Mouse (Mus musculus) hindbrain, embryonic 13.5 days (tissue): Measurements from ENCODE around the gene Otof. TPM values are rescaled to one million over a fixed set of nuclear protein-coding genes. Genes with fewer than 3 reads are reported as not detected.

ENCODE experiments used
- ATAC-seq: fragments of 200-750 bp; cut with Nextera tagmentation; 2 replicates; pipeline ENCODE4 v1.8.0; 2017; ENCODE audit warnings: moderate TSS enrichment; ENCODE audit not compliant: low FRiP score
- H3K27ac ChIP-seq: fragments of 300-500 bp; sonication (generic); 2 replicates; pipeline ENCODE4 v1.5.1; 2015; ENCODE audit warnings: inconsistent platforms, mild to moderate bottlenecking, moderate library complexity
- H3K27me3 ChIP-seq: fragments of 300-500 bp; sonication (generic); 2 replicates; pipeline ENCODE4 v1.6.1; 2015; ENCODE audit warnings: mild to moderate bottlenecking, inconsistent platforms
- H3K36me3 ChIP-seq: fragments of 300-500 bp; sonication (generic); 2 replicates; pipeline ENCODE4 v1.6.1; 2015; ENCODE audit warnings: mild to moderate bottlenecking, inconsistent platforms
- H3K4me1 ChIP-seq: fragments of 300-500 bp; sonication (generic); replicated peaks from 2 replicates; pipeline ENCODE4 v1.6.1; 2015; ENCODE audit warnings: inconsistent platforms
- H3K4me2 ChIP-seq: fragments of 300-500 bp; sonication (generic); 2 replicates; pipeline ENCODE4 v1.6.1; 2015; ENCODE audit warnings: inconsistent platforms, mild to moderate bottlenecking, moderate library complexity
- H3K4me3 ChIP-seq: fragments of 300-500 bp; sonication (generic); 2 replicates; pipeline ENCODE4 v1.5.1; 2015; ENCODE audit warnings: mild to moderate bottlenecking, inconsistent platforms
- H3K9ac ChIP-seq: fragments of 300-500 bp; sonication (generic); 2 replicates; pipeline ENCODE4 v1.6.1; 2015; ENCODE audit warnings: mild to moderate bottlenecking, inconsistent platforms
- H3K9me3 ChIP-seq: fragments of 300-500 bp; sonication (generic); 2 replicates; pipeline ENCODE4 v1.6.1; 2016; ENCODE audit warnings: inconsistent platforms
- WGBS: fragments of 180-500 bp; shearing (Covaris S2); methylation state at CpG from one replicate; pipeline ENCODE4 v1.1.7; 2015; 5-methylcytosine and 5-hydroxymethylcytosine counted together
- polyA plus RNA-seq: library from polyadenylated mRNA; unstranded; fragments of >200 nt; fragmentation: Nextera tagmentation; extraction: Ambion mirVana; gene quantifications from 2 replicates; pipeline ENCODE4 v1.2.1, GENCODE M21; 2015

The Otof gene
- polyA plus RNA-seq, 1 experiment from 2014 or later, result 2.2 TPM

DNA sequence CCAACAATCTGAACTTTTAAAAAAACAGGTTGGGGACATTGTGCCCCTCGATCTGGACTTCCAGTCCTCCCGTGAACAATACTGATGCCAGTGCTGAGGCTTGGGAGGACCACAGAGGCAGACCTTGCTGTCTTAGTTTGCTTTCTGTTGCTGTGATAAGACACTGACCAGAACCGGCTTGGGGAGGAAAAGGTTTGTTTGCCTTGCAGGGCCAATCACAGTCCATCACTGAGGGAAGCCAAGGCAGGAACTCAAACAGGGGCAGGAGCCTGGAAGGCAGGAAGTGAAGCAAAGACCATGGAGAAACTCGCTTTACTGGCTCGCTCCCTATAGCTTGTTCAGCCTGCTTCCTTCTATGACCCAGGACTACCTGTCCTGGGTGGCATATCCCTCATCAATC, 10.4 kb upstream of the Otof start:
- no peak overlapping the region for H3K4me2 ChIP-seq
- H3K9ac ChIP-seq, result no peak overlapping the region
- no peaks in the 10 kb centered on the region for H3K9me3 ChIP-seq
- H3K36me3 ChIP-seq, result no peaks in the 10 kb centered on the region
- WGBS, result 79% methylated on average over 5 of the region's 5 CpGs
- ATAC-seq, result no peak
- H3K4me3 ChIP-seq, result no peak overlapping the region
- H3K27me3 ChIP-seq, result 0 out of 2 replicates have a peak, but pooled peaks cover under 1% of the 10 kb centered on the region
- no peak overlapping the region for H3K27ac ChIP-seq
- H3K4me1 ChIP-seq, result peaks cover 21% of the 10 kb centered on the region; the same call in 1 of the 2 replicates

DNA sequence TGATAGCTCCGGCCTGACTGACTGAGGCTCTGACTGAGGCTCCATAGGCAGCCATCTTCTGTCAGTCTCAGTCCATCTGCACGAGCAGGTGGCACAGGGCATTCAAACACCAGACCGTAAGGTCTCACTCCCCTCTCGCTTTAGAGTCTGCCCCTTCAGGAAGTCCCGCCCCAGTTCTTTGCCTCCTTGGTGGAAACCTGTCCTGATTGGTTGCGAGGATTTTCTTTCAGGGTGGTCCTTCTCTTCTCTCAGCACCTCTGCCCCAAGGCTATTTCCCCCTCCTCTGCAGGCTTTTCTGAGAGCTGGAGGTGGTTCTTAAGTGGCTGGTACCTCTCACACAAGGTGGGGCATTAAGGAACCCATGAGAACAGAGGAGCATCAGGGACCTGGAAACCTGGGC, 8.7 kb upstream of the Otof start:
- H3K4me3 ChIP-seq, result no peak overlapping the region
- H3K27ac ChIP-seq, result no peak overlapping the region
- no peaks in the 10 kb centered on the region for H3K9me3 ChIP-seq
- peaks cover 37% of the 10 kb centered on the region for H3K4me1 ChIP-seq
- H3K9ac ChIP-seq, result no peak overlapping the region
- no peak for ATAC-seq
- H3K27me3 ChIP-seq, result peaks cover 16% of the 10 kb centered on the region
- WGBS, result 58% methylated on average over 6 of the region's 6 CpGs
- no peak overlapping the region for H3K4me2 ChIP-seq
- H3K36me3 ChIP-seq, result no peaks in the 10 kb centered on the region

DNA sequence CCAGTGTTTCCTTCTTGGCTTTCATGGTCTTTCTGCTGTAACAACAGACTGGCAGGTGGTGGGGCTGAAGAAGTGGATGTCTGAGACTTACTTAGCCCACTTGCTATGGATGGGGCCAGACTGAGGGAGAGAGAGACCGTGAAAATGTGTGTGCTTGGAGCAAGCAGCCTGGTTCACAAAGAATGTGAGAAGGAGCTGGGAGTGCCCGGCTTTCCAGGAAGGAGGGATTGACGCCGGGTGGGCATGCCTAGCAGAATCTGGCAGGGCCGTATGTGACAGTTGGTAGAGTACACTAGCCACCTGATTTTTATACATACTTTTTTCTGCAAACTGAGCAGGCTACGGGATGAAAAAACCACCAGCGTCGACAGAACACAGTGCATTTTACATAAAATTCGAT, 4.6 kb upstream of the Otof start:
- H3K4me3 ChIP-seq, result peak overlapping the region; percentile 34
- peaks cover 42% of the 10 kb centered on the region for H3K4me1 ChIP-seq
- H3K36me3 ChIP-seq, result no peaks in the 10 kb centered on the region
- H3K9ac ChIP-seq, result peak overlapping the region; percentile 55
- no peaks in the 10 kb centered on the region for H3K9me3 ChIP-seq
- peaks cover 37% of the 10 kb centered on the region for H3K27me3 ChIP-seq
- no peak overlapping the region for H3K27ac ChIP-seq
- peak overlapping the region; percentile 60 for H3K4me2 ChIP-seq
- 35% methylated on average over 9 of the region's 9 CpGs for WGBS
- ATAC-seq, result 0 out of 2 replicates have a peak, but pooled peaks have one; percentile 12

DNA sequence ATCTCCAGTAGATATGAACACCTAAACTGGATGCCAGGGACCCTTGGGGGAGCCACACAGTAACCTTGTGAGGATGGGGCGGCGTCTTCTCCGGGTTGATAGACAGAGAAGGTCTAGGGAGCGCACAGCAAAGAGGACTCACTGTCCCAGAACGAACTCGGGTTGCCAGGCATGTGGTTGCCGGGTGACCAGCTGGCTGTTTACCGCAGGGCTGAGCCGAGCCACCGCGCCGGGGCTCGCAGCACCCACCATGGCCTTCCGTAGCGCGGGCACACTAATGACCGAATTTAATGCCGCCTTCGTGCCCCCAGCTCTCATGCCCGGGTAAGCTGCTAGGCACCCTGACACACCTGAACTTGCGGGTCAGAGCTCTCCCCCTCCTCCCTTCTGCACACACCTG, 4.1 kb upstream of the Otof start, which contains the start of gene 1700001C02Rik:
Gene 1700001C02Rik (plus strand): TSS at position 187 of the 400 bp plus-strand sequence.
- peak within 1 kb of the TSS; percentile 55 for H3K9ac ChIP-seq
- WGBS, result 13% methylated on average over 21 of the region's 21 CpGs
- no peaks in the 10 kb centered on the region for H3K9me3 ChIP-seq
- H3K4me1 ChIP-seq, result peaks cover 42% of the 10 kb centered on the region
- ATAC-seq, result 0 out of 2 replicates have a peak, but pooled peaks have one; percentile 27
- no peaks in the 10 kb centered on the region for H3K36me3 ChIP-seq
- H3K27ac ChIP-seq, result no peak within 1 kb of the TSS
- H3K27me3 ChIP-seq, result peaks cover 37% of the 10 kb centered on the region
- peak within 1 kb of the TSS; percentile 60 for H3K4me2 ChIP-seq
- peak within 1 kb of the TSS; percentile 34 for H3K4me3 ChIP-seq

DNA sequence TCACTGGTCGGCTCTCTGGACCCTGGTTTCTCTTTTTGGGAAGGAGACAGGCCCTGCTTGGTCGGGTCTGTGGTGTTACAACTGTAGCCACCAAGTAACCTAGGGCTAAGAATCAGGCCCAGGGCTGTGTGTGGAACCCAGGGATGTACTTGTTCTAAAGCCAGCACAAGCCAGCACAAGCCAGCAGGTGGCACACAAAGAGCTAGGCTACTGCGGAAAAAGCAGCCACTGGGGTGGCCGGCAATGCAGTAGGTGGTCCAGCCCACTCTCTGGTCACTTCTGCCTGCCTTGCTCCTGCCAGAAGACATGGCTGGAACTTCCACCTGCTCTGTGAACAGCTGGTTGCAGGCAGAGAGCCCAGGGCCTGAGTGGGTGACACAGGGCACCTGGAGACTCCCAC, 1.6 kb downstream of the Otof start:
- Histone ChIP-seq H3K4me1 (peaks cover 27% of the 10 kb centered on the region), H3K27ac (no peak overlapping the region), H3K36me3 (no peaks in the 10 kb centered on the region), H3K27me3 (peaks cover 23% of the 10 kb centered on the region), H3K4me3 (no peak overlapping the region), H3K9me3 (no peaks in the 10 kb centered on the region), H3K4me2 (no peak overlapping the region), H3K9ac (no peak overlapping the region)
- no peak for ATAC-seq
- WGBS, result 38% methylated on average over 4 of the region's 4 CpGs

DNA sequence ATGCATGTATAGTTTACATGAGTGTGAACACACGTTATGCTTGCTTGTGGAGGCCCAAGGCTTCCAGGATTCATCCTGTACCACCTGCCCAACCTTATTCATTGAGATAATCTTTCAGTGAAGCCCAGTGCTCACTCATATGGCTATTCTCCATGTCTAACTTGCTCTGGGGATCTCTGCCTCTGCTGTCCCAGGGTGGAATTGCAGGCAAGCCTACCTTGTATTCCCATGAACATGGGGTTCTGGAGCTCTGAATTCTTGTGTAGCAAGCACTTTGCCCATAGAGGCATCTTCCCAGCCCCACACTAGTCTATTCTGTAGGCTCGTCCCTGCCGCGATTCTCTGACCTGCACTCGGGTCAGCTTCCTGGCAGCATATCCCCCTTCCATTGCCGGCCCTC, 5.7 kb downstream of the Otof start:
- 0 out of 2 replicates have a peak overlapping the region, but pooled peaks have one; percentile 35 for H3K27ac ChIP-seq
- 70% methylated on average over 6 of the region's 6 CpGs for WGBS
- no peaks in the 10 kb centered on the region; the same call in 1 of the 2 replicates for H3K9me3 ChIP-seq
- peaks cover 13% of the 10 kb centered on the region; the same call in 1 of the 2 replicates for H3K4me1 ChIP-seq
- no peak overlapping the region for H3K4me2 ChIP-seq
- H3K27me3 ChIP-seq, result 0 out of 2 replicates have a peak, but pooled peaks cover 5% of the 10 kb centered on the region
- H3K36me3 ChIP-seq, result no peaks in the 10 kb centered on the region
- no peak overlapping the region for H3K9ac ChIP-seq
- H3K4me3 ChIP-seq, result no peak overlapping the region
- no peak for ATAC-seq

DNA sequence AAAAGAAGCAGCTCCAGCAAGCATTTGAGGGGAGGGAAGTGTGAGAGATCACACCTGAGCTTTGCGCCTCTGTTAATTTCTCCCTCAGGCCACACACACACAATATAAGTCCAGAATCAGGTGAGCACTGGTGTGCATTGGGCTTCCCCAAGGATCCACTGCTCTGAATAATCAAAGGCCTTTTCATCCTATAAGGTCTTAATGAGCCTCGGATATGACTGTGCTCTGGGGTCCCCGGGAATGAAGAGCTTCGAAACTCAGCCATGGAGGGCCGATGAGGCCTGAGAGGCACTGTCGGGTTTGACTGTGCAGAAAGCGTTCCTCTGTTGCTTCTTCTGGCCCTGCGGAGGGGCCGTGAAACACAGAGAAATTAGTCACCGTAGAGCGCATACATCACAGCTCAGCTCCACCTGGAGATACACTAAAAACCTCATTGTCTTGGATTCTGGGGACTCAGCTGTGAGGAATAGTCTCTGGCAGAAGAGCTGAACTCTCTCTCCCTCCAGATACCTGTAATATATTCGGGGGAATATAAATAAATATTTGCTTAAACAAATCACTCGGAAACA, 17.3 kb downstream of the Otof start:
- Histone ChIP-seq H3K4me1 (0 out of 2 replicates have a peak, but pooled peaks cover 3% of the 10 kb centered on the region), H3K27me3 (no peaks in the 10 kb centered on the region), H3K9me3 (no peaks in the 10 kb centered on the region), H3K27ac (peak overlapping the region; percentile 19; the same call in 1 of the 2 replicates), H3K4me2 (no peak overlapping the region), H3K9ac (no peak overlapping the region), H3K4me3 (no peak overlapping the region), H3K36me3 (no peaks in the 10 kb centered on the region)
- WGBS, result 70% methylated on average over 13 of the region's 13 CpGs
- no peak for ATAC-seq

DNA sequence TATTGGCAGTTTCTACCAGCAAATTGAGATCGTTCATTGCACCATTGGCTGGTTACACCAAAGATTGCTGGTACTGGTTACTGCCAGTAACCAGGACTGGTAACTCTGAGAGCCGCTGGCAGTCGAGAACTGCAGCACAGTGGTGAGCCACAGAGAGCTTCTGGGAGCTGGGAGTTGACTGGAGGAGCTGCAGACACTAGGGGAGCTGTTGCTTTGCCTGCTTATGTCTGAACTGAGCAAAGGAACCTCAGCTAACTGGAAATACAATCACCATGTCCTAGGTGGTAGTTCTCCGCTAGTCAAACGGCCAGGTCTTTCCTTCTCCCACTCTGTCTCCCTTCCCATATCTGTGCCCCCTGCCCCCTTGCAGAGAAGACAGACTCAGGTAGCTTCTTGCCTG, 19.5 kb downstream of the Otof start:
- Histone ChIP-seq H3K27ac (no peak overlapping the region), H3K9ac (no peak overlapping the region), H3K36me3 (no peaks in the 10 kb centered on the region), H3K9me3 (no peaks in the 10 kb centered on the region), H3K4me3 (no peak overlapping the region), H3K4me1 (0 out of 2 replicates have a peak, but pooled peaks cover 3% of the 10 kb centered on the region), H3K27me3 (no peaks in the 10 kb centered on the region), H3K4me2 (no peak overlapping the region)
- WGBS, result 67% methylated on average over 5 of the region's 5 CpGs
- ATAC-seq, result no peak

DNA sequence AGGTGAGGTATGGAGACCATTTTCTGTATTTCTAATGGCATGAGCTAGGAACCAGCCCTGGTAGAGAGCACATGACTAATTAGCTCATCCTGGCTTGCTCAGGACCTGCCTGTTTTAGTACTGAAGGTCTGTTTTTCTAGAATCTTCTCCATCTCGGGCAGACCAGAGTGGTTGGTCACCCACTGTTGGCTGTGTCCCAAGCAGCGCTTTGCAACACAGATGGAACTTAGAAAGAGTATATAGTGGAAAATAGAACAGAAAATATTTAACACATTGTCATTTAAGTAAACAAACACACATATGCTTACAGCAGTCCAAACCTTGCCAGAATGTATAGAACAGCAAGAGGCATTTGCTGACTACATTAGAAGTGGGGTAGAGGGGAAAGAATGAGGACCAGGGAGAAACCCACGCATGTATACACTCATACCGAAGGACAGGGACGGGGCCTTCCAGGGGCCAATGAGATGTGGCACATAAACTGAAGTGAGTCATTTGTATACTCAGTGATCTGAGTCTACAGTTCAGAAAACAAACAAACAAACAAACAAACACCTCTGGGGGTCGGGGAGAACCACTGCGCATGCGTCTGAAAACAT, 21.3 kb downstream of the Otof start:
- Histone ChIP-seq H3K36me3 (no peaks in the 10 kb centered on the region), H3K9ac (no peak overlapping the region), H3K4me1 (0 out of 2 replicates have a peak, but pooled peaks cover 1% of the 10 kb centered on the region), H3K27ac (no peak overlapping the region), H3K4me2 (no peak overlapping the region), H3K9me3 (no peaks in the 10 kb centered on the region), H3K27me3 (no peaks in the 10 kb centered on the region), H3K4me3 (no peak overlapping the region)
- 91% methylated on average over 8 of the region's 8 CpGs for WGBS
- no peak for ATAC-seq

DNA sequence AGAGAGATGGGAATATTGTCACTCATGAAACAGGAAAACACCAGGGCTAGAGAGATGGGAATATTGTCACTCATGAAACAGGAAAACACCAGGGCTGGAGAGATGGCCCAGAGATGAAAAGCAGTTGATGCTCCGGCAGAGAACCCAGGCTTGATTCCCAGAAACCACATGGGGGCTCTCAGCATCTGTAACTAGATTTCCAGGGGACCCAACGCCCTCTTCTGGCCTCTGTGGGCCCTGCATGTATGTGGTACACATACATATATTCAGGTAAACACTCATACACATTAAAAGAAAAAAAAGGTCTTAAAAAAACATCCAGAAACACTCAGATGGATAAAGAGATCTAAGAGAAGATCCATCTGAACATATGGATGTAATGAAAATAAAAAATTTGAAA, 22.8 kb downstream of the Otof start:
- Histone ChIP-seq H3K4me3 (no peak overlapping the region), H3K4me2 (no peak overlapping the region), H3K4me1 (no peaks in the 10 kb centered on the region), H3K27me3 (no peaks in the 10 kb centered on the region), H3K36me3 (no peaks in the 10 kb centered on the region), H3K27ac (no peak overlapping the region), H3K9me3 (no peaks in the 10 kb centered on the region), H3K9ac (no peak overlapping the region)
- ATAC-seq, result no peak
- 29% methylated on average over 2 of the region's 2 CpGs for WGBS

DNA sequence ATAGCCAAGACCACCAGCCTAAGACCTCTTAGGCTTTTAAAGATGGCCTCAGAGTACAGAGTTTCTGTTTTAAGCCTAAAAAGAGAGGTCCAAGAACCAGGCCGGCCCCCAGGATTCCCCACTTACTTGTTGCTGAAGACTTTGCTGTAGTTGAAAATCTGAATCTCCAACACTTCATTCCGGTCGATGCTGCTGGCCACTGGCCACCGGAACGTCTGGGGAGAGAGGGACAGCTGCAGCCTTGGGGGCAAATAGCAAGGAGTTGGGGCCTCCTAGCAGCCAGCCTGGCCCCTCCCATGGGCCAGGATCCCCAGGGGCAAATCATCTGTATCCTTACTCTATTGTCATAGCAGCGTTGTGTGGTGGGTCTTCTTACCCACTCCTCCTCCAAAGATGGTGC, 34.3 kb downstream of the Otof start:
- 90% methylated on average over 6 of the region's 6 CpGs for WGBS

DNA sequence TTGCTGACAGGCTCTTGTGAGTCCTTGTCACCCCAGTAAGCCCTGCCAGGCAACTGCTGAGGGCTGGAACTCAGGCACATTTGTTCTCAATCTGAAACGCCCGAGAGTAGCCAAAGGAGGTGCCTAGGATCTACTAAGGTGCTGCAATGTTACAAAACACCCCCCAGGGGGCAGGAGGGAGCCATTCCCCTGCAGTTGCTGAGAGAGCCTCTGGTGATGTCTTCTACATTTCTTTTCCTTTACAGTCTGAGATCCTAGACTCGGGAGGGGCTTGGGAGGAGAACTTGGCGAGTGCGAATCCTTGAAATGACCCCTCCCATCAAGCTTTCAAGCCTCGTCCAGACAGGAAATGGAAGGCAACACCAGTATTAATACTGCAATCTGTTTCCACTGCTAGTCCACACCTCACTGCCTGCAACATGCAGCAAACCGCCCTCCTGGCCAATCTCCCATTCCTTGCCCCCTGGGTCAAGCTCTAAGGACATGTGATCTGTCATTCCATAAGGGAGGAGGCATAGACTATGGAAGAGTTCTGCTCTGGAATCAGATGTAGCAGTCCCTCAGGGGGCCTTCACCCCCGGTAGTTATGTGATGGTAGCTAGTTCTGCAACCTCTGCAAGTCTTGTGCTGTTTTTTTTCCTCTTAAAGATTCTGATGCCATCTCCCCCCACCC, 38.0 kb downstream of the Otof start:
- Histone ChIP-seq H3K4me2 (no peak overlapping the region), H3K27me3 (no peaks in the 10 kb centered on the region), H3K4me3 (no peak overlapping the region), H3K4me1 (peaks cover 14% of the 10 kb centered on the region), H3K9me3 (no peaks in the 10 kb centered on the region), H3K9ac (no peak overlapping the region), H3K27ac (no peak overlapping the region), H3K36me3 (no peaks in the 10 kb centered on the region)
- 28% methylated on average over 8 of the region's 8 CpGs for WGBS
- ATAC-seq, result no peak

More for the DNA sequence above, 34.3 kb downstream of the Otof start:
- H3K9ac ChIP-seq, result no peak overlapping the region
- no peak for ATAC-seq
- H3K4me1 ChIP-seq, result peaks cover 14% of the 10 kb centered on the region
- H3K4me2 ChIP-seq, result no peak overlapping the region
- H3K36me3 ChIP-seq, result no peaks in the 10 kb centered on the region
- H3K27me3 ChIP-seq, result no peaks in the 10 kb centered on the region
- no peaks in the 10 kb centered on the region for H3K9me3 ChIP-seq
- H3K27ac ChIP-seq, result no peak overlapping the region
- H3K4me3 ChIP-seq, result no peak overlapping the region
